In genomic region chr1:88921401-88921800, GRCm38 (mm10) we compare ENCODE assay signal across 25 mouse cellular contexts.
"Had no signal": no experiment of that assay in that cellular context is flagged by ENCODE, and none has a peak within 500 bp of the region (broad histone marks: within the 10 kb centered on the region; RNA-seq: fewer than 3 reads in every experiment).

No protein-coding gene starts in this region.

- H3K27me3 ChIP-seq: heart, embryonic 12.5 days; hindbrain, embryonic 13.5 days; hindbrain, embryonic 15.5 days; kidney, embryonic 15.5 days; limb, embryonic 12.5 days; limb, embryonic 15.5 days; liver, embryonic 12.5 days had no signal

- H3K27ac ChIP-seq: heart, embryonic 10.5 days; hindbrain, embryonic 13.5 days; hindbrain, embryonic 15.5 days; hindbrain, postnatal 0 days; kidney, embryonic 15.5 days; kidney, postnatal 0 days; limb, embryonic 12.5 days; limb, embryonic 15.5 days; liver, embryonic 12.5 days; liver, embryonic 14.5 days had no signal

- H3K9me3 ChIP-seq: heart, embryonic 10.5 days; hindbrain, embryonic 13.5 days; hindbrain, embryonic 15.5 days; kidney, embryonic 15.5 days; limb, embryonic 12.5 days; limb, embryonic 15.5 days; liver, embryonic 12.5 days had no signal

- DNase-seq: gastrocnemius, postnatal 14 days; gastrocnemius, postnatal 36 days; heart, adult 18-20 months; heart, postnatal 10 days; heart, postnatal 36 days; kidney, adult 11 months; kidney, adult 2 months; kidney, adult 9 months; kidney, postnatal 14 days; kidney, postnatal 36 days; layer of hippocampus, adult 9-11 months; layer of hippocampus, postnatal 36 days; left cerebral cortex, postnatal 4 days had no signal

- H3K4me1 ChIP-seq: liver, embryonic 12.5 days had no signal

- H3K4me2 ChIP-seq: heart, embryonic 12.5 days; hindbrain, embryonic 13.5 days; hindbrain, embryonic 15.5 days; kidney, embryonic 15.5 days; limb, embryonic 12.5 days; limb, embryonic 15.5 days; liver, embryonic 12.5 days had no signal

- H3K36me3 ChIP-seq: heart, embryonic 10.5 days; heart, embryonic 12.5 days; hindbrain, embryonic 13.5 days; hindbrain, embryonic 15.5 days; kidney, embryonic 15.5 days; limb, embryonic 12.5 days; limb, embryonic 15.5 days; liver, embryonic 12.5 days had no signal

- ATAC-seq: hindbrain, postnatal 0 days; intestine, embryonic 16.5 days; liver, embryonic 12.5 days had no signal

- H3K4me3 ChIP-seq: heart, embryonic 10.5 days; heart, embryonic 12.5 days; hindbrain, embryonic 13.5 days; hindbrain, embryonic 15.5 days; kidney, embryonic 15.5 days; limb, embryonic 12.5 days; limb, embryonic 15.5 days; liver, embryonic 12.5 days had no signal

- H3K9ac ChIP-seq: heart, embryonic 12.5 days; hindbrain, embryonic 13.5 days; hindbrain, embryonic 15.5 days; kidney, embryonic 15.5 days; limb, embryonic 12.5 days; limb, embryonic 15.5 days; liver, embryonic 12.5 days; liver, embryonic 14.5 days had no signal
